Mouse (Mus musculus) heart, embryonic 11.5 days (tissue): ENCODE results near the gene Agtrap. TPM values are rescaled to one million over a fixed set of nuclear protein-coding genes. Genes with fewer than 3 reads are reported as not detected.
A peak's percentile ranks its signal among the peaks of the same experiment; 100 is the strongest.
"Not testable (repeated sequence)": the region's sequence is repeated elsewhere in the genome, so short reads cannot be mapped to it uniquely, and the experiment has no call there.

ENCODE experiments used
- ATAC-seq: fragments of 200-750 bp; cut with Nextera tagmentation; replicated peaks from 2 replicates; pipeline ENCODE4 v1.8.0; 2017; ENCODE audit warnings: moderate library complexity; ENCODE audit not compliant: insufficient number of reproducible peaks, low FRiP score, low TSS enrichment
- H3K27ac ChIP-seq: fragments of 300-500 bp; sonication (generic); 2 replicates; pipeline ENCODE4 v1.5.1; 2014; ENCODE audit warnings: mild to moderate bottlenecking, low read depth, low read length
- H3K27me3 ChIP-seq: fragments of 300-500 bp; sonication (generic); 2 replicates; pipeline ENCODE4 v1.6.1; 2014; ENCODE audit warnings: mild to moderate bottlenecking, low read length, mixed read lengths; ENCODE audit not compliant: control insufficient read depth, insufficient read depth
- H3K36me3 ChIP-seq: fragments of 300-500 bp; sonication (generic); 2 replicates; pipeline ENCODE4 v1.6.1; 2014; ENCODE audit warnings: mild to moderate bottlenecking, low read length, moderate library complexity, mixed read lengths; ENCODE audit not compliant: control insufficient read depth, insufficient read depth
- H3K4me1 ChIP-seq: fragments of 300-500 bp; sonication (generic); 2 replicates; pipeline ENCODE4 v1.6.1; 2014; ENCODE audit warnings: low read length; ENCODE audit not compliant: control insufficient read depth, insufficient read depth
- H3K4me2 ChIP-seq: fragments of 300-500 bp; sonication (generic); 2 replicates; pipeline ENCODE4 v1.6.1; 2014; ENCODE audit warnings: mild to moderate bottlenecking, moderate library complexity
- H3K4me3 ChIP-seq: fragments of 300-500 bp; sonication (generic); 2 replicates; pipeline ENCODE4 v1.5.1; 2014; ENCODE audit warnings: low read depth, low read length
- H3K9ac ChIP-seq: fragments of 300-500 bp; sonication (generic); 2 replicates; pipeline ENCODE4 v1.6.1; 2014; ENCODE audit warnings: mild to moderate bottlenecking, low read depth, low read length, moderate library complexity
- H3K9me3 ChIP-seq: fragments of 300-500 bp; sonication (generic); replicated peaks from 2 replicates; pipeline ENCODE4 v1.6.1; 2016; ENCODE audit warnings: low read length; ENCODE audit not compliant: control insufficient read depth
- WGBS: fragments of 180-500 bp; shearing (Covaris S2); extraction: QIAGEN DNeasy Blood & Tissue Kit; methylation state at CpG from one replicate; pipeline ENCODE4 v1.1.7; 2014; ENCODE audit not compliant: insufficient replicate concordance; 5-methylcytosine and 5-hydroxymethylcytosine counted together
- polyA plus RNA-seq: library from polyadenylated mRNA; unstranded; fragments of >200 nt; fragmentation: Nextera tagmentation; extraction: Ambion mirVana; gene quantifications from 2 replicates; pipeline ENCODE4 v1.2.1, GENCODE M21; 2014

Gene Agtrap
- polyA plus RNA-seq, 1 experiment from 2014 or later = 17.6 TPM

- no peak overlapping the region for H3K4me3 ChIP-seq
- no peak for ATAC-seq
- H3K36me3 ChIP-seq = peaks cover 44% of the 10 kb centered on the region
- H3K4me2 ChIP-seq = no peak overlapping the region
- H3K27ac ChIP-seq = no peak overlapping the region
- H3K9me3 ChIP-seq = no peaks in the 10 kb centered on the region
- no peak overlapping the region for H3K9ac ChIP-seq
- H3K4me1 ChIP-seq = no peaks in the 10 kb centered on the region
- 95% methylated on average over 12 of the region's 12 CpGs for WGBS
- H3K27me3 ChIP-seq = no peaks in the 10 kb centered on the region
These were observed 34.4 kb downstream of the Agtrap start for GRCm38 (mm10) chr4:148053417-148053920.

GRCm38 (mm10) chr4:148052976-148053375 is 34.9 kb downstream of the Agtrap start:
- Histone ChIP-seq H3K4me3 (no peak overlapping the region), H3K27ac (no peak overlapping the region), H3K4me1 (no peaks in the 10 kb centered on the region), H3K27me3 (no peaks in the 10 kb centered on the region), H3K9me3 (no peaks in the 10 kb centered on the region), H3K36me3 (peaks cover 49% of the 10 kb centered on the region), H3K9ac (no peak overlapping the region), H3K4me2 (no peak overlapping the region)
- 63% methylated on average over 2 of the region's 2 CpGs for WGBS
- ATAC-seq = no peak

DNA sequence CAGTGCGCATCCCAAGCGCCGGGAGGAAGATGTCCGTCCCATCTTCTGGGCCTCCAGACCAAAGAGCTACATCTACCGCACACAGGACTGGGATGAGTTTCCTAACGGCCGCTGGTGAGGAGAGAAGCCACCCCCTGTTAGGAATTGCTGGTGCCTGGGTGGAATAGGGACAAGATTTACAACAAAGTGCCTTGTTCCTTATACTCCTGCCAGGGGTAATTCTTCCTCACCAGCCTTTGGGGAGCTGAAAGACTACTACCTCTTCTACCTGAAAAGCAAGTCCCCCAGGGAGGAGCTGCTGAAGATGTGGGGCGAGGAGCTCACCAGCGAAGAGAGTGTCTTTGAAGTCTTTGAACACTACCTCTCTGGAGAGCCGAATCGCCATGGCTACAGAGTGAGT is 35.9 kb downstream of the Agtrap start:
- no peaks in the 10 kb centered on the region for H3K27me3 ChIP-seq
- H3K4me1 ChIP-seq = no peaks in the 10 kb centered on the region; the same call in 1 of the 2 replicates
- no peak for ATAC-seq
- WGBS = 90% methylated on average over 11 of the region's 11 CpGs
- peaks cover 44% of the 10 kb centered on the region for H3K36me3 ChIP-seq
- H3K4me2 ChIP-seq = no peak overlapping the region
- no peak overlapping the region for H3K9ac ChIP-seq
- no peak overlapping the region for H3K27ac ChIP-seq
- no peaks in the 10 kb centered on the region for H3K9me3 ChIP-seq
- H3K4me3 ChIP-seq = no peak overlapping the region

DNA sequence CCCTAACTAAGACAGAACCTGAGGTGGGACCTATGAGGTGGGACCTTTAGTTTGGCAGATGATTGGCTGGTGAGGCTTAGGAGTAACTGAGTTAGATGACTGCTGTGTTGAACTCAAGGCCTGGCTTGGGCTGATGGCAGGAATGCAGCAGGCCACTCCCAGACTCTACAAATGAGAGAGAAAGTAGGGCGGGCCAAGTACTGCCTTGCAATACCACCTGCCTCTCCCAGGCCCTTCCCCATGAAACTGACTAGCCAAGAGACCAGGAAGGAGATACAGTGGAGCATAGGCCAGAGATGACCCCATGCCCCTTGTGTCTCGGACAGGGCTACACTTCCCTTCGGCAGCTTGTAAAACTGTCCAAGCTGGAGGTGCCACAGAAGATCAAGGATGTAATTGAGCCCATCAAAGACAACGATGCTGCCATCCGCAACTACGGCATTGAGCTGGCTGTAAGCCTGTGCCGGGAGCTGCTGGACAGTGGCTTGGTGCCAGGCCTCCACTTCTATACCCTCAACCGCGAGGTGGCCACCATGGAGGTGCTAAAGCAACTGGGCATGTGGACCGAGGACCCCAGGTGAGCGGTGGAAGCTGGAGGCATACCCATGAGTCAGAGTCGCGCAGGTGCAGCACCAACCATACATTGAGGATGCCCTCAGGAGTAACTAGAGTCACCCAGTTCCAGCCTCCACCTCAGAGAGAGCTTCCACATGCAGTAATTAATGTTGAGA is 36.6 kb downstream of the Agtrap start:
- ATAC-seq = no peak
- 92% methylated on average over 13 of the region's 13 CpGs for WGBS
- H3K9me3 ChIP-seq = no peaks in the 10 kb centered on the region
- no peak overlapping the region for H3K27ac ChIP-seq
- H3K4me2 ChIP-seq = no peak overlapping the region
- H3K4me1 ChIP-seq = no peaks in the 10 kb centered on the region; the same call in 1 of the 2 replicates
- no peaks in the 10 kb centered on the region for H3K27me3 ChIP-seq
- no peak overlapping the region for H3K4me3 ChIP-seq
- H3K36me3 ChIP-seq = peaks cover 40% of the 10 kb centered on the region
- H3K9ac ChIP-seq = no peak overlapping the region

GRCm38 (mm10) chr4:148050396-148050914 is 37.4 kb downstream of the Agtrap start:
- H3K4me3 ChIP-seq, H3K9ac ChIP-seq, H3K9me3 ChIP-seq, ATAC-seq, H3K4me1 ChIP-seq, H3K27me3 ChIP-seq, H3K4me2 ChIP-seq, H3K27ac ChIP-seq: not testable (repeated sequence)
- WGBS = 93% methylated on average over 3 of the region's 3 CpGs
- peaks cover 34% of the 10 kb centered on the region for H3K36me3 ChIP-seq

- Histone ChIP-seq H3K9me3 (no peaks in the 10 kb centered on the region), H3K36me3 (peaks cover 24% of the 10 kb centered on the region), H3K4me3 (peak overlapping the region; percentile 1; the same call in 1 of the 2 replicates), H3K27me3 (no peaks in the 10 kb centered on the region), H3K9ac (0 out of 2 replicates have a peak overlapping the region, but pooled peaks have one; percentile 43), H3K4me1 (peaks cover 13% of the 10 kb centered on the region), H3K27ac (peak overlapping the region; percentile 82), H3K4me2 (peak overlapping the region; percentile 39)
- peak; percentile 87 for ATAC-seq
- WGBS = 36% methylated on average over 4 of the region's 4 CpGs
These were observed 41.3 kb downstream of the Agtrap start for GRCm38 (mm10) chr4:148046450-148047031.

- no peaks in the 10 kb centered on the region for H3K9me3 ChIP-seq
- no peak overlapping the region for H3K9ac ChIP-seq
- H3K4me2 ChIP-seq = peak overlapping the region; percentile 49
- no peak overlapping the region for H3K27ac ChIP-seq
- peaks cover 28% of the 10 kb centered on the region for H3K4me1 ChIP-seq
- no peaks in the 10 kb centered on the region for H3K27me3 ChIP-seq
- 0 out of 2 replicates have a peak overlapping the region, but pooled peaks have one; percentile 15 for H3K4me3 ChIP-seq
- 0 out of 2 replicates have a peak, but pooled peaks have one; percentile 36 for ATAC-seq
- H3K36me3 ChIP-seq = peaks cover 17% of the 10 kb centered on the region
- WGBS = 91% methylated on average over 2 of the region's 2 CpGs
These were observed 43.7 kb downstream of the Agtrap start for GRCm38 (mm10) chr4:148044113-148044512.

GRCm38 (mm10) chr4:148043327-148043726 is 44.5 kb downstream of the Agtrap start:
- peaks cover 16% of the 10 kb centered on the region for H3K36me3 ChIP-seq
- not testable (repeated sequence) for H3K4me3 ChIP-seq, ATAC-seq, H3K27ac ChIP-seq, H3K27me3 ChIP-seq, H3K9me3 ChIP-seq, H3K9ac ChIP-seq
- H3K4me1 ChIP-seq = peaks cover 28% of the 10 kb centered on the region
- WGBS = 76% methylated on average over 6 of the region's 8 CpGs
- peak overlapping the region; percentile 2; the same call in 1 of the 2 replicates for H3K4me2 ChIP-seq
